Mouse (Mus musculus) lung, postnatal 0 days (tissue): ENCODE results near the gene Ankrd33b. TPM values are rescaled to one million over a fixed set of nuclear protein-coding genes. Genes with fewer than 3 reads are reported as not detected.
A peak's percentile ranks its signal among the peaks of the same experiment; 100 is the strongest.

Experiments
- ATAC-seq: fragments of 200-750 bp; cut with Nextera tagmentation; 2 replicates; pipeline ENCODE4 v1.8.0; 2017; ENCODE audit warnings: moderate library complexity
- DNase-seq: peaks from one replicate; pipeline ENCODE4 v3.0.0-alpha.2; 2016; ENCODE audit warnings: low spot score
- H3K27ac ChIP-seq: fragments of 300-500 bp; sonication (generic); 2 replicates; pipeline ENCODE4 v1.5.1; 2014; ENCODE audit warnings: antibody characterized with exemption, mild to moderate bottlenecking, low read length, mixed read lengths
- H3K27me3 ChIP-seq: fragments of 300-500 bp; sonication (generic); replicated peaks from 2 replicates; pipeline ENCODE4 v1.6.1; 2014; ENCODE audit warnings: low read length, mixed read lengths; ENCODE audit not compliant: insufficient read depth
- H3K36me3 ChIP-seq: fragments of 300-500 bp; sonication (generic); 2 replicates; pipeline ENCODE4 v1.6.1; 2014; ENCODE audit warnings: low read length, mixed read lengths; ENCODE audit not compliant: insufficient read depth
- H3K4me1 ChIP-seq: fragments of 300-500 bp; sonication (generic); 2 replicates; pipeline ENCODE4 v1.6.1; 2014; ENCODE audit warnings: antibody characterized with exemption, low read depth, low read length, mixed read lengths; ENCODE audit not compliant: insufficient read depth
- H3K4me2 ChIP-seq: fragments of 300-500 bp; sonication (generic); replicated peaks from 2 replicates; pipeline ENCODE4 v1.6.1; 2014; ENCODE audit warnings: low read depth, mild to moderate bottlenecking, low read length, moderate library complexity, mixed read lengths
- H3K4me3 ChIP-seq: fragments of 300-500 bp; sonication (generic); 2 replicates; pipeline ENCODE4 v1.5.1; 2014; ENCODE audit warnings: low read depth, low read length
- H3K9ac ChIP-seq: fragments of 300-500 bp; sonication (generic); replicated peaks from 2 replicates; pipeline ENCODE4 v1.6.1; 2014; ENCODE audit warnings: low read depth, mild to moderate bottlenecking
- H3K9me3 ChIP-seq: fragments of 300-500 bp; sonication (generic); 2 replicates; pipeline ENCODE4 v1.6.1; 2016; ENCODE audit warnings: low read length, mixed read lengths
- CTCF ChIP-seq: IDR thresholded peaks from 2 replicates; pipeline ENCODE4 v1.5.1; 2016; ENCODE audit warnings: antibody characterized with exemption, mild to moderate bottlenecking
- EP300 ChIP-seq: IDR thresholded peaks from 2 replicates; pipeline ENCODE4 v1.6.1; 2016; ENCODE audit warnings: antibody characterized with exemption, mild to moderate bottlenecking, control low read depth
- WGBS: fragments of 180-500 bp; shearing (Covaris S2); extraction: QIAGEN DNeasy Blood & Tissue Kit; methylation state at CpG from one replicate; pipeline ENCODE4 v1.1.7; 2014; 5-methylcytosine and 5-hydroxymethylcytosine counted together
- polyA plus RNA-seq: library from polyadenylated mRNA; unstranded; fragments of >200 nt; fragmentation: Nextera tagmentation; extraction: Ambion mirVana; gene quantifications from 2 replicates; pipeline ENCODE4 v1.2.1, GENCODE M21; 2015

The Ankrd33b gene
- polyA plus RNA-seq, 1 experiment from 2014 or later, result 19.8 TPM

DNA sequence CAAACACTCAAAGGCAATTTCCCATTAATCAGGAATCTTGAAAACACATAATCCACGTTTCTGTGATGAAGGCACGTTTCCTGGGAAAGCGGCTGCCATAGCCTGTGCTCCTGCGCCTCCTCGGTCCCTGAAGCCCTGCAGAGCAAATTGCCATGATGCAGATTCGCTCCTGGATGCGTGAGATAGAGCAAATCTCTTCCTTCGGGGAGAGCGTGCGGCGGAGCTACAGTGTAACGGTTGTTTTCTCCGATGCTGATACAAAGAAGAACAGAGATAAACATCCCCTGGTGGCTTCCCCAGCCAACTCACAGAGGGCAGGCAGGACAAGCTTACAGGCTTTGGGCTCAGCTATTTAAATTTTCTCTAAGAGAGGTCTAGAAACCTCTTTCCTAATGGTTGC is 85.7 kb downstream of the Ankrd33b start:
- TF ChIP-seq EP300 (no peak), CTCF (no peak)
- DNase-seq (no peak), ATAC-seq (no peak)
- H3K36me3 ChIP-seq, result no peaks in the 10 kb centered on the region
- no peak overlapping the region for H3K27ac ChIP-seq
- no peaks in the 10 kb centered on the region for H3K4me1 ChIP-seq
- H3K9me3 ChIP-seq, result no peaks in the 10 kb centered on the region
- H3K4me3 ChIP-seq, result no peak overlapping the region
- WGBS, result 58% methylated on average over 13 of the region's 13 CpGs
- no peak overlapping the region for H3K4me2 ChIP-seq
- no peak overlapping the region for H3K9ac ChIP-seq
- no peaks in the 10 kb centered on the region for H3K27me3 ChIP-seq

DNA sequence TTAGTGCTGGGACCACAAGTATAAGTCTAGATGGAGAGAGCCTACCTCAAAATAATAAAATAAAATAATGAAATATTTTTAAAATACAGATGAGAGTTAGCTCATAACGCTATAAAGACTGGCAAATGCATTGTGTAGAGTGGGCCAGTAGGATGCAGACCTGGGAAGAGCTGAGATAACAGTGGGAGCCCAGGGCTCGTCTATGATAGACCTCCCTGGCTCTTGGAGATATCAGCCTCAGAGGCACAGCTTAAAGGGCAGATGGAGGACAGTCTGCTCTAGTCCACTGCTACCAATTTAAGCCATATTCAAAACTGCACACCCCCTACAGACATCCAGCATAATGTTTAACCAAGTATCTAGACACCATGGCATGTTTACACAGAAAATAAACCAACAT is 86.8 kb downstream of the Ankrd33b start:
- H3K4me3 ChIP-seq, result no peak overlapping the region
- no peaks in the 10 kb centered on the region for H3K4me1 ChIP-seq
- H3K27me3 ChIP-seq, result no peaks in the 10 kb centered on the region
- no peaks in the 10 kb centered on the region for H3K36me3 ChIP-seq
- TF ChIP-seq CTCF, result no peak
- TF ChIP-seq EP300, result no peak
- no peak overlapping the region for H3K9ac ChIP-seq
- DNase-seq (no peak), ATAC-seq (no peak)
- WGBS, result 56% methylated on average over 2 of the region's 2 CpGs
- H3K9me3 ChIP-seq, result no peaks in the 10 kb centered on the region
- no peak overlapping the region for H3K27ac ChIP-seq
- no peak overlapping the region for H3K4me2 ChIP-seq

DNA sequence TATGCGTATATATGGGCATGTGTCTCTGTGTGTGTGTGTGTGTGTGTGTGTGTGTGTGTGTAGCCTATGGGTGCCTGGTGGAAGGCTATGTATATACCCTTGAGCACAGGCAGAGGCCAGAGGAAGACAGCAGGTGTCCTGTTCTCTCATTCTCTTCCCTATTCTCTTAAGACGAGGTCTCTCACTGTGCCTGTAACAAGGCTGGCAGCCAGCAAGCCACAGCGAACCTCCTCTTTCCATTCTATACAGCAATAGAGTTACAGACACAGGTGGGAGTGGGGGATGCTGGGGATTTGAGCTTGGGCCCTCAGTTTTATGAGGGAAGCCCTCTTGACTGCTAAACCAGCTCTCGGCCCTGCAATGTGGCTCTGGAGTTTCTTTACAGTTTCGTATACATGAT is 87.5 kb downstream of the Ankrd33b start:
- DNase-seq, result no peak
- ATAC-seq, result no peak
- TF ChIP-seq CTCF (no peak), EP300 (no peak)
- Histone ChIP-seq H3K27me3 (no peaks in the 10 kb centered on the region), H3K9me3 (no peaks in the 10 kb centered on the region), H3K4me3 (no peak overlapping the region), H3K36me3 (no peaks in the 10 kb centered on the region), H3K4me2 (no peak overlapping the region), H3K9ac (no peak overlapping the region), H3K4me1 (no peaks in the 10 kb centered on the region), H3K27ac (no peak overlapping the region)
- WGBS, result 91% methylated on average over 5 of the region's 5 CpGs

DNA sequence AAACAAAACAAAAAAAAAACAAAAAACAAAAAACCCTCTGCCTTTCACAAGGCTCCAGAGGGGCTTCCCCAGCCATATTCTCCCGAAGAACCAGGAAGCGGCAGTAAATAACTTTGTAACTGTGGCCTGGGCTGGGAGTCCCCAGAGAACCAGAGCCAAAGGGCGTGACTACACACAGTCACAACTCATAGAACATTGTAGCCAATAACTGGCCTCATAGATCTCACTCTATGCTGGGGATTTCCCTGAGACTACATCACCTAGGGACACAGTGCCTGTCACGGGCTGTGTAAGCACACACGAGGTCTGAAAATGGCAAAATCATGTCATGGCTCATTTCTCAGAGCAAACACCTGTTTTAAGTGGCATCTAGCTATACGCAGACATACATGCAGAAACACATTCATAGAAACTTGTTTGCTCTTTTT is 87.9 kb downstream of the Ankrd33b start:
- no peaks in the 10 kb centered on the region for H3K9me3 ChIP-seq
- WGBS, result 71% methylated on average over 6 of the region's 6 CpGs
- ATAC-seq (no peak), DNase-seq (no peak)
- H3K9ac ChIP-seq, result no peak overlapping the region
- no peak overlapping the region for H3K4me2 ChIP-seq
- no peaks in the 10 kb centered on the region for H3K4me1 ChIP-seq
- no peak overlapping the region for H3K27ac ChIP-seq
- no peaks in the 10 kb centered on the region for H3K36me3 ChIP-seq
- no peaks in the 10 kb centered on the region for H3K27me3 ChIP-seq
- no peak for TF ChIP-seq EP300
- TF ChIP-seq CTCF, result no peak
- H3K4me3 ChIP-seq, result no peak overlapping the region

DNA sequence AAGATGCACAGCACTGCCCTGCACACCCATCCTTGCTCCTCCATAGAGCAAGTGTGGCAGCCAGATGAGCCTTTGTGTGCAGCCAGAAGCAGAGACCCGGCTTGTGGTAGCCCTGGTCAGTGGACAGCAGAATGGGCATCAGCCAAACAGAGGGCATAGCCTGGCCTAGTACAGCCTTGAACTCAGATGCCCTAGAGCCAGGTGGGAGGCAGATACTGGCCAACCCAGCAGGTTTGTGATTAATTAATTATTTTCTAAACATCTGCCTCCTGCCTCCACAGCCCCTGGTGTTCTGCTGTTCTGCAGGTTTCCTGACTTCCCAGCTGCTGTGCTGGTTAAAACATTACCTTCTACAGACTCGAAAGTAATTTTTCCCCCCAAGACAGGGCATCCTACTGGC is 88.4 kb downstream of the Ankrd33b start:
- no peaks in the 10 kb centered on the region for H3K9me3 ChIP-seq

DNA sequence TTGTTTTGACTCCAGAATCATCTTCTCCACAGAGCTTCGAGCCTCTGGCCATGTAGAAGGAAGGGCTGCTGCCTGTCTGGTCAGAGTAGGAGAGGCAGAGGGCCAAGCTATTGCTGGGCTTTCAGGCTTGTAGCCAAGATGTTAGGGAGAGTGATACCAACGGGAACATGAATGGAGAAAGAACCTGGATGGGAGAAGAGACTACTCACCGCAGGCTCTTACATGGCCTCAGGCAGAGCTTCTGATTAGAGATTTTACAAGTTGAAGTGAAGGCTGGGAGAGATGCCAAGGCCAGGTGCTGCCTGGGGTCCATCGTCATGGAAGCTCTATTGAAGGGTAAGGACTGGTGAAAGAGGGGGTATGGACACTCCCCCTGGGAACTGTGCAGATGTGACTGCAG is 89.4 kb downstream of the Ankrd33b start:
- Histone ChIP-seq H3K27me3 (no peaks in the 10 kb centered on the region), H3K4me1 (no peaks in the 10 kb centered on the region), H3K4me3 (no peak overlapping the region), H3K9ac (no peak overlapping the region), H3K9me3 (no peaks in the 10 kb centered on the region), H3K27ac (no peak overlapping the region), H3K4me2 (no peak overlapping the region), H3K36me3 (peaks cover 7% of the 10 kb centered on the region; the same call in 1 of the 2 replicates)
- ATAC-seq (no peak), DNase-seq (no peak)
- TF ChIP-seq CTCF, result no peak
- TF ChIP-seq EP300, result no peak
- 51% methylated on average over 4 of the region's 4 CpGs for WGBS

More for the DNA sequence above, 88.4 kb downstream of the Ankrd33b start:
- TF ChIP-seq CTCF, result no peak
- no peak for TF ChIP-seq EP300
- Histone ChIP-seq H3K4me2 (no peak overlapping the region), H3K4me3 (no peak overlapping the region), H3K9ac (no peak overlapping the region), H3K27ac (no peak overlapping the region), H3K27me3 (no peaks in the 10 kb centered on the region), H3K36me3 (no peaks in the 10 kb centered on the region), H3K4me1 (no peaks in the 10 kb centered on the region)
- WGBS, result 72% methylated on average over 2 of the region's 2 CpGs
- ATAC-seq, result no peak
- no peak for DNase-seq

DNA sequence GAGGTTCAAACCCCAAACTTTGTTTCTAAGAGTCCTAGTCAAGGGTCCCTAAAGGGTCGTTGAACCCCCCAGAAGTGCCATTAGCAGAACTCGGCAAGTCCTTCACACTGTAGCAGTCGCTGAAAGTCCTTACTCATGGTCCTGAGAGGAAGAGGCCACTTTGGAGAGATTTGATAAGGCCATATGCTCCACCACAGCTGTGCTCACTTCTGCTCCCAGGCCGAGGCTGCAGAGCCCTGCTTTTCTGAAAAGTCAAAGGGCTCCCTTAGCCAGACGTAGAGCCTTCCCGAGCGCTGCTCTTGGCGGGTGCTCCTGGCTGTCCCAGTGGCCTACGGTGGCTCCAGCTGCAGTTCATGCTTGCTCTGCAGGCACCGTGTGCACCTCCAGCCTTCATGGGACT is 94.0 kb downstream of the Ankrd33b start:
- TF ChIP-seq EP300 (no peak), CTCF (no peak)
- WGBS, result 46% methylated on average over 10 of the region's 10 CpGs
- Histone ChIP-seq H3K9me3 (no peaks in the 10 kb centered on the region), H3K4me3 (no peak overlapping the region), H3K36me3 (peaks cover 11% of the 10 kb centered on the region; the same call in 1 of the 2 replicates), H3K27ac (no peak overlapping the region), H3K4me1 (no peaks in the 10 kb centered on the region), H3K9ac (no peak overlapping the region), H3K4me2 (no peak overlapping the region), H3K27me3 (no peaks in the 10 kb centered on the region)
- no peak for DNase-seq
- ATAC-seq, result 0 out of 2 replicates have a peak, but pooled peaks have one; percentile 17
